Mouse (Mus musculus) CH12.LX (cell line): ENCODE results near the gene Med19. TPM values are rescaled to one million over a fixed set of nuclear protein-coding genes. Genes with fewer than 3 reads are reported as not detected.

Experiments used
- DNase-seq: peaks from one replicate; pipeline ENCODE4 v3.0.0-alpha.2; 2013; ENCODE audit errors: extremely low read depth
- H3K27ac ChIP-seq: 2 replicates; pipeline ENCODE4 v1.5.1; 2012; ENCODE audit warnings: low read depth, mild to moderate bottlenecking, control low read depth, moderate library complexity; ENCODE audit not compliant: insufficient read depth
- H3K27me3 ChIP-seq: replicated peaks from 2 replicates; pipeline ENCODE3; 2012; ENCODE audit warnings: inconsistent platforms
- H3K36me3 ChIP-seq, 2 experiments: replicated peaks in 1 of 2; 2 replicates each; pipeline versions ENCODE3 to v1.6.1; 2012; ENCODE audit warnings: inconsistent platforms in 1 of 2, low read length in 1 of 2, mild to moderate bottlenecking in 1 of 2, mixed read lengths in 1 of 2, moderate library complexity in 1 of 2; ENCODE audit not compliant: control insufficient read depth in 1 of 2, insufficient read depth in 1 of 2
- H3K4me1 ChIP-seq, 2 experiments: 2 replicates each; pipeline ENCODE4 v1.6.1; 2012; ENCODE audit warnings: inconsistent platforms in 1 of 2, moderate library complexity in 1 of 2; ENCODE audit not compliant: insufficient read depth in 2 of 2, control insufficient read depth in 1 of 2
- H3K4me2 ChIP-seq: 2 replicates; pipeline ENCODE4 v1.6.1; 2012; ENCODE audit warnings: low read depth, mild to moderate bottlenecking, control low read depth; ENCODE audit not compliant: poor library complexity, insufficient read depth, severe bottlenecking
- H3K4me3 ChIP-seq, 3 experiments: fragments of 150-350 bp in 1 of 3; sonication (generic) in 1 of 3; replicated peaks in 1 of 3; 2 replicates each; pipeline versions ENCODE3 to v1.5.1; 2011 to 2012; ENCODE audit warnings: low read depth in 2 of 3, low read length in 2 of 3, mild to moderate bottlenecking in 2 of 3, moderate library complexity in 2 of 3, control low read depth in 1 of 3, improper control_type of control experiment in 1 of 3, inconsistent platforms in 1 of 3, mixed read lengths in 1 of 3; ENCODE audit not compliant: poor library complexity in 1 of 3
- H3K79me2 ChIP-seq: replicated peaks from 2 replicates; pipeline ENCODE4 v1.6.1; 2012; ENCODE audit warnings: mild to moderate bottlenecking, moderate library complexity; ENCODE audit not compliant: control insufficient read depth, poor library complexity, insufficient read depth, severe bottlenecking; ENCODE audit errors: extremely low read depth
- H3K9ac ChIP-seq: 2 replicates; pipeline ENCODE4 v1.6.1; 2012; ENCODE audit warnings: low read depth, mild to moderate bottlenecking, control low read depth, moderate library complexity; ENCODE audit not compliant: insufficient read depth
- H3K9me3 ChIP-seq: replicated peaks from 2 replicates; pipeline ENCODE3; 2012; ENCODE audit warnings: low read length, inconsistent platforms, mixed read lengths
- CHD2 ChIP-seq: IDR thresholded peaks from 2 replicates; pipeline ENCODE4 v1.6.1; 2011; ENCODE audit warnings: low read length, improper control_type of control experiment
- E2F4 ChIP-seq: IDR thresholded peaks from 2 replicates; pipeline ENCODE4 v1.6.1; 2011; ENCODE audit warnings: low read depth, low read length, improper control_type of control experiment; ENCODE audit not compliant: insufficient replicate concordance
- ETS1 ChIP-seq: conservative IDR thresholded peaks from 2 replicates; pipeline ENCODE4 v1.6.1; 2012; ENCODE audit warnings: low read depth, mild to moderate bottlenecking, inconsistent platforms, low read length, improper control_type of control experiment, moderate library complexity
- KAT2A ChIP-seq: IDR thresholded peaks from 2 replicates; pipeline ENCODE4 v1.6.1; 2012; ENCODE audit warnings: low read length, improper control_type of control experiment, inconsistent platforms; ENCODE audit not compliant: insufficient replicate concordance
- MAX ChIP-seq: IDR thresholded peaks from 2 replicates; pipeline ENCODE4 v1.6.1; 2011; ENCODE audit warnings: low read length, improper control_type of control experiment
- MEF2A ChIP-seq: IDR thresholded peaks from 2 replicates; pipeline ENCODE4 v1.6.1; 2014; ENCODE audit warnings: low read depth, mild to moderate bottlenecking, inconsistent platforms, low read length, improper control_type of control experiment, borderline replicate concordance
- MXI1 ChIP-seq: IDR thresholded peaks from 2 replicates; pipeline ENCODE4 v1.6.1; 2011; ENCODE audit warnings: mild to moderate bottlenecking, low read depth, low read length, improper control_type of control experiment
- NELFE ChIP-seq: IDR thresholded peaks from 2 replicates; pipeline ENCODE4 v1.6.1; 2011; ENCODE audit warnings: low read depth, low read length, improper control_type of control experiment
- RAD21 ChIP-seq: IDR thresholded peaks from 2 replicates; pipeline ENCODE4 v1.6.1; 2011; ENCODE audit warnings: low read depth, mild to moderate bottlenecking, low read length, improper control_type of control experiment, moderate library complexity
- SMC3 ChIP-seq: IDR thresholded peaks from 2 replicates; pipeline ENCODE4 v1.6.1; 2011; ENCODE audit warnings: low read depth, low read length, improper control_type of control experiment
- ZNF384 ChIP-seq: IDR thresholded peaks from 2 replicates; pipeline ENCODE4 v1.6.1; 2012; ENCODE audit warnings: low read depth, low read length, improper control_type of control experiment, inconsistent platforms
- dilution Hi-C: fragments of 300-500 bp; cut with MboI; formaldehyde crosslinking; loops from 2 replicates; pipeline ENCODE4 v1.14.3; 2020; ENCODE audit warnings: low sequenced_read_pairs; ENCODE audit not compliant: extremely low pct_unique_long_range_greater_than_20kb, extremely low pct_ligation_motif_present
- in situ Hi-C: fragments of 300-500 bp; cut with MboI; formaldehyde crosslinking; loops from 3 replicates; pipeline ENCODE4 v1.14.3; 2019; ENCODE audit warnings: low sequenced_read_pairs, low pct_ligation_motif_present, low pct_unique_long_range_greater_than_20kb, mixed read lengths
- polyA plus RNA-seq: library from polyadenylated mRNA; unstranded; fragments of >175 nt; gene quantifications from 2 replicates; pipeline ENCODE4 v1.2.1, GENCODE M21; 2012; ENCODE audit warnings: low read depth; ENCODE audit not compliant: insufficient read length
- total RNA-seq, 2 experiments: library from RNA; depleted of rRNA; stranded (reverse); fragments of 300-350 nt in 1 of 2; fragments of >200 nt in 1 of 2; gene quantifications; 2 replicates each; pipeline ENCODE4 v1.2.3; 2012 to 2014

Med19 gene
- total and polyA plus RNA-seq, 3 experiments = 10.7 to 25.9 (median 23.1) TPM

- no peak overlapping the region for H3K27ac ChIP-seq
Observed at GRCm38 (mm10) chr2:84635611-84636010, 42.6 kb upstream of the Med19 start.

DNA sequence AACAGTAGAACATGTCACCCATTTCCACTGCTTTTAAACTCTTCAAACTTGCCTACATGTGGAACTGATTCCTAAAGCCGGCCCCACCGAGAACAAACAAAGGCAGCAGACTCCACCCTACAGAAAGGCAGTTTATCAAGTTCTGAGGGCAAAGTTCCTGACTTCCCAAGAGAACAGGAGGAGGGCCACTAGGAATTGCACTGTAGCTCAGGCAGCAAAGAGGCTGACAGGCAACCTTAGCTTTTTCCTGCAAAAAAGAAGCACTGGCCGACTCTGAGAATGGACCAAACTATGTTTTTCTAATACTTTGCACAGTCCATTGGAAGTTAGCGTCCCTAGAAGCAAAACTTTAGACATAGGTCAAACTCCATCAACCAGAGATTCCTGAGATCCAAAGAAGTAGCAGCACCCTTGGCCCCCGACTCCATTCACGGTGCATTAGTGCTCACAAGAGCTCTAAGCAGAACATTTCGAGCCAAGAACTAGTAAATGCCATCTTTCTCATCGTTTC lies 41.9 kb upstream of the Med19 start:
- in situ Hi-C loops (no loop called here), dilution Hi-C loops (no loop called here)
- no peak overlapping the region for H3K27ac ChIP-seq
- no peak overlapping the region for H3K9ac ChIP-seq
- H3K4me3 ChIP-seq = no peak overlapping the region
- H3K27me3 ChIP-seq = no peaks in the 10 kb centered on the region
- H3K79me2 ChIP-seq = no peaks in the 10 kb centered on the region
- DNase-seq = no peak
- H3K9me3 ChIP-seq = no peaks in the 10 kb centered on the region
- H3K4me2 ChIP-seq = no peak overlapping the region
- H3K4me1 ChIP-seq = 0 out of 4 replicates have a peak, but pooled peaks cover 0 to 3% of the 10 kb centered on the region in 2 experiments
- TF ChIP-seq KAT2A (no peak), MEF2A (no peak), RAD21 (no peak), CHD2 (no peak), ETS1 (no peak), MXI1 (no peak)
- no peaks in the 10 kb centered on the region for H3K36me3 ChIP-seq

More at GRCm38 (mm10) chr2:84635611-84636010, 42.6 kb upstream of the Med19 start:
- DNase-seq = no peak
- Histone ChIP-seq H3K4me2 (no peak overlapping the region), H3K4me3 (no peak overlapping the region), H3K9ac (no peak overlapping the region), H3K79me2 (no peaks in the 10 kb centered on the region), H3K36me3 (no peaks in the 10 kb centered on the region), H3K9me3 (no peaks in the 10 kb centered on the region), H3K4me1 (0 out of 4 replicates have a peak, but pooled peaks cover 0 to 3% of the 10 kb centered on the region in 2 experiments), H3K27me3 (no peaks in the 10 kb centered on the region)
- TF ChIP-seq MXI1 = no peak
- TF ChIP-seq E2F4 = no peak
- no peak for TF ChIP-seq MAX
- no peak for TF ChIP-seq NELFE
- no peak for TF ChIP-seq SMC3
- in situ Hi-C loops = no loop called here
- dilution Hi-C loops = no loop called here

GRCm38 (mm10) chr2:84637452-84638165 lies 40.6 kb upstream of the Med19 start:
- dilution Hi-C loops (no loop called here), in situ Hi-C loops (no loop called here)
- Histone ChIP-seq H3K4me1 (0 out of 4 replicates have a peak, but pooled peaks cover 0 to 3% of the 10 kb centered on the region in 2 experiments), H3K9ac (no peak overlapping the region), H3K4me2 (no peak overlapping the region), H3K27ac (no peak overlapping the region), H3K36me3 (no peaks in the 10 kb centered on the region), H3K79me2 (no peaks in the 10 kb centered on the region), H3K27me3 (no peaks in the 10 kb centered on the region), H3K9me3 (no peaks in the 10 kb centered on the region), H3K4me3 (no peak overlapping the region)
- DNase-seq = no peak
- TF ChIP-seq NELFE = no peak
- TF ChIP-seq ZNF384 = peak; percentile 40; the same call in 1 of the 2 replicates
